Mouse (Mus musculus): ENCODE results near the gene Hspg2.

Hspg2 gene

GRCm38 (mm10) chr4:137461981-137462690 lies 6.4 kb upstream of the Hspg2 start:
- DNase-seq, result no peak

- peak; percentile 98 for DNase-seq
These were observed 3.3 kb upstream of the Hspg2 start for GRCm38 (mm10) chr4:137465125-137465787.

GRCm38 (mm10) chr4:137466991-137467390 lies 1.6 kb upstream of the Hspg2 start:
- peak; percentile 96 for DNase-seq

GRCm38 (mm10) chr4:137467525-137467924 lies 1.0 kb upstream of the Hspg2 start:
- DNase-seq, result peak; percentile 93

- DNase-seq, result peak; percentile 95
These were observed 694 bp downstream of the Hspg2 start for GRCm38 (mm10) chr4:137469081-137469844.

GRCm38 (mm10) chr4:137469845-137470692 lies 1.5 kb downstream of the Hspg2 start:
- peak; percentile 95 for DNase-seq

- peak; percentile 95 for DNase-seq
These were observed 2.2 kb downstream of the Hspg2 start for GRCm38 (mm10) chr4:137470701-137471317.

- DNase-seq, result peak; percentile 94
These were observed 2.8 kb downstream of the Hspg2 start for GRCm38 (mm10) chr4:137471326-137471725.

GRCm38 (mm10) chr4:137473240-137473639 lies 4.7 kb downstream of the Hspg2 start:
- peak; percentile 93 for DNase-seq

GRCm38 (mm10) chr4:137473701-137474388 lies 5.3 kb downstream of the Hspg2 start:
- peak; percentile 98 for DNase-seq

GRCm38 (mm10) chr4:137474694-137475093 lies 6.1 kb downstream of the Hspg2 start:
- DNase-seq, result peak; percentile 92

- peak; percentile 93 for DNase-seq
These were observed 6.9 kb downstream of the Hspg2 start for GRCm38 (mm10) chr4:137475271-137476050.

GRCm38 (mm10) chr4:137476065-137476760 lies 7.6 kb downstream of the Hspg2 start:
- DNase-seq, result peak; percentile 100

GRCm38 (mm10) chr4:137476761-137477237 lies 8.2 kb downstream of the Hspg2 start:
- DNase-seq, result peak; percentile 99

GRCm38 (mm10) chr4:137477611-137478010 lies 9.0 kb downstream of the Hspg2 start:
- DNase-seq, result peak; percentile 93

- peak; percentile 99 for DNase-seq
These were observed 9.7 kb downstream of the Hspg2 start for GRCm38 (mm10) chr4:137478306-137478705.

GRCm38 (mm10) chr4:137479757-137480156 lies 11.2 kb downstream of the Hspg2 start:
- peak; percentile 94 for DNase-seq

- DNase-seq, result peak; percentile 92
These were observed 11.8 kb downstream of the Hspg2 start for GRCm38 (mm10) chr4:137480191-137480992.

GRCm38 (mm10) chr4:137480993-137481340 lies 12.4 kb downstream of the Hspg2 start:
- peak; percentile 92 for DNase-seq

Measured in heart, adult 11 months (tissue).